Mouse (Mus musculus): ENCODE results near the gene Alox12. TPM values are rescaled to one million over a fixed set of nuclear protein-coding genes. Genes with fewer than 3 reads are reported as not detected.

The Alox12 gene
- total RNA-seq, 2 experiments from 2014 or later: not detected

DNA sequence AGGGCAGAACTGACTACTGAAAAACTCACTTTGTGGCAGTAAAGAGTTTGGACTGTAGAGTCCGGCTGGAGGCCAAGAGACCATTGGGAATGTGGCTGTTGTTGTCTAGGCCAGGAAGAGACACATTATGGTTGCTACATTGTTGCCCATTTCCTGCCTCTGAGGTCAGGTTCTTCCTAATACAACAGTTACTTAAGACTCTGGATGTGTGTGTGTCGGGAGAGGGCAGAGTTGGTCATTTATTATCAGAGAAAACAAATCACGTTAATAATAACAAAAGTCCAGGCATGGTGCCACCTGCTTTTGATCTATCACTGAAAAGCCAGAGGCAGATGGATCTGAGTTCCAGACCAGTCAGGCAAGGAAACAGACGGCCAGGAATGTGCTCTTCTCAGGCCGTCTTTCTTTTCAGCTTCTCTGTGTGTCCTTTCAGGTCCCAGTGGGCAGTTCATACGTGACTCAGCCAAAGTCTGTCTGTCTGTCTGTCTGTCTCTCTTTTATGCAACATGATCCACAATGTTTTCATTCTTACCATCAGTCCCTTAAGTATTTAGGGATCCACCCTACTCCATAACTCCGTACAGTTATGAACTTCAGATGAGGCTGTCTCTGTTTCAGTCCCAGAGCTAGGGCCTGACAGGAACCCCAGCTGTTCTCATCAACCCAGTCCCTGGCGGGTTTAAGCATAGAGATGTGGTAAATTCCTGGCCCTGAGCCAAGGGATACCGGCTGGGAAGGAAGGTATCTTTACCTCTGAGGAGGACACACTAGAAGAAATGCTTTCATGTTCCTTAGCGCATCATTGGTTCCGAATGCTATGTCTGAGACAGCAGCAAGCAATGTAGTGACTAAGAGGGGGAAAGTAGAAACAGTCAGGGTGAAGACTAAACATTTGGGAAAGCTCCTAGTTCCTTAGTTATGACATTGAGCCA, 61.5 kb downstream of the Alox12 start:
- DNase-seq: no peak

DNA sequence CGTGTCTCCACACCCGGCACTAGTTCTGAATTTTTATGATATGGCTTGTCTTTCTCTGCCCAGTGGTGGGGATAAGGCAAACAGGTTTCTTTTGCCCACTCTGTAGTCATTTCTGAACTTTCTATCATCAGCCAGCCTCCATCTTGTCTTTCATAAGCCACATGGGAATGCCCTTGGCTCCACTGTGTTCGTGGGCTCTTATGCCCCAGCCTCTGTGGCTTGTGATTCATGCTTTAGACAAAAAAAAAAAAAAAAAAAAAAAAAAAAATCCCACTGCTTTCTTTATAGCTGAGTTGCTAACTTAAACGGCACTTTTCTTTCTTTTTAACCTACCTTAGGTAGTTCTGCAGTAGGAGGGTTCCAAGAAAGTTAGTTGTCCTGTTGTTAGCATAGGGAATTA, 63.0 kb downstream of the Alox12 start:
- DNase-seq: no peak

Small RNAs within 50 kb of the gene (microRNA-seq; reads per million reads assigned to microRNA genes)
- gene Mir195a (2,907 to 16,366 reads per million in 2 experiments), gene Mir497 (0 reads per million in 2 experiments), gene Mir497b (0 reads per million in 2 experiments)

Other genes with a start within 250 kb of the Alox12 start
- gene Acadvl, start 239.9 kb downstream of the Alox12 start, total RNA-seq (2021): 10 to 100 TPM; 54.9 to 58.6 TPM
- 100 to 1,000 TPM; 888 to 914 TPM for gene Dlg4, start 238.4 kb downstream of the Alox12 start, total RNA-seq (2021)
- 1 to 10 TPM in 1 of 2 experiments, not detected in 1; 1.2 TPM for gene Asgr1, start 201.3 kb downstream of the Alox12 start, total RNA-seq (2021)
- gene Asgr2, start 162.7 kb downstream of the Alox12 start, total RNA-seq (2021): not detected
- under 1 TPM; 0.45 to 0.68 TPM for gene Mgl2, start 125.0 kb downstream of the Alox12 start, total RNA-seq (2021)
- gene Clec10a, start 99.2 kb downstream of the Alox12 start, total RNA-seq (2021): 1 to 10 TPM in 1 of 2 experiments, under 1 TPM in 1; 1.00 to 1.8 TPM
- 10 to 100 TPM; 30.5 to 34.6 TPM for gene Slc16a11, start 42.6 kb downstream of the Alox12 start, total RNA-seq (2021)
- 1 to 10 TPM; 6.9 to 9.4 TPM for gene Slc16a13, start 34.3 kb downstream of the Alox12 start, total RNA-seq (2021)
- 1 to 10 TPM; 1.1 to 1.3 TPM for gene Bcl6b, start 25.6 kb downstream of the Alox12 start, total RNA-seq (2021)
- 10 to 100 TPM; 41.4 to 45.6 TPM for gene 0610010K14Rik, start 17.4 kb downstream of the Alox12 start, total RNA-seq (2021)
- 1 to 10 TPM; 3.9 to 5.1 TPM for gene Gm21988, start 15.5 kb downstream of the Alox12 start, total RNA-seq (2021)
- gene Rnasek, start 15.5 kb downstream of the Alox12 start, total RNA-seq (2021): 100 to 1,000 TPM; 242 to 288 TPM
- not detected for gene Alox12e, start 67.3 kb upstream of the Alox12 start, total RNA-seq (2021)
- not detected for gene Alox15, start 96.7 kb upstream of the Alox12 start, total RNA-seq (2021)
- 10 to 100 TPM; 33.3 to 36.2 TPM for gene Pelp1, start 154.7 kb upstream of the Alox12 start, total RNA-seq (2021)
- gene Arrb2, start 177.3 kb upstream of the Alox12 start, total RNA-seq (2021): 100 to 1,000 TPM; 103 to 112 TPM
- gene Med11, start 196.6 kb upstream of the Alox12 start, total RNA-seq (2021): 10 to 100 TPM; 13.2 to 17.3 TPM
- under 1 TPM; 0.25 to 0.46 TPM for gene Zmynd15, start 204.1 kb upstream of the Alox12 start, total RNA-seq (2021)
- under 1 TPM; 0.68 to 0.97 TPM for gene Cxcl16, start 204.6 kb upstream of the Alox12 start, total RNA-seq (2021)
- not detected for gene Tm4sf5, start 249.9 kb upstream of the Alox12 start, total RNA-seq (2021)

Data from layer of hippocampus, postnatal 36 days (tissue).